In genomic region chr17:29887271-29887880, GRCm38 (mm10) we compare ENCODE assay signal across 8 mouse cellular contexts.
DNase-seq lines count a peak whose midpoint lies in the region; ATAC-seq lines count a peak whose summit lies in the region.

No protein-coding gene starts in this region.

- ATAC-seq in granulocyte monocyte progenitor cell, adult 5-6 weeks (replicated peaks; ENCODE audit: poor library complexity, severe bottlenecking), result peak; percentile 42
- ATAC-seq in megakaryocyte-erythroid progenitor cell, adult 5-6 weeks (replicated peaks; ENCODE audit: low FRiP score, low TSS enrichment, poor library complexity, severe bottlenecking), result peak; percentile 34; the same call in 1 of the 2 replicates

- peak; percentile 47 to 49 for DNase-seq in adrenal gland, adult 18-20 months (ENCODE audit: low spot score in 2 of 2)
- no peak for DNase-seq in adrenal gland, postnatal 4 days (ENCODE audit: low spot score in 2 of 2)
- peak; percentile 48 for DNase-seq in 3T3-L1 (ENCODE audit: low read depth, low spot score)
- peak; percentile 48 to 49 for DNase-seq in cerebellum, postnatal 36 days
- peak; percentile 31 for DNase-seq in kidney, postnatal 14 days
- DNase-seq in thymus, postnatal 0 days (ENCODE audit: low spot score), result peak; percentile 27

Comparison
In these comparisons a context has a peak if more than half of its experiments do, and no peak if none do; other contexts are left out.
1. DNase-seq: peak in adrenal gland, adult 18-20 months (2 of 2), 3T3-L1 (single experiment), cerebellum, postnatal 36 days (2 of 2), kidney, postnatal 14 days (single experiment) and thymus, postnatal 0 days (single experiment); none in adrenal gland, postnatal 4 days (0 of 2).